Mouse (Mus musculus) forebrain, embryonic 11.5 days (tissue): ENCODE measurements around the gene Taok3. TPM values are rescaled to one million over a fixed set of nuclear protein-coding genes. Genes with fewer than 3 reads are reported as not detected.

Experiments used
- ATAC-seq: fragments of 200-750 bp; cut with Nextera tagmentation; replicated peaks from 2 replicates; pipeline ENCODE4 v1.8.0; 2017; ENCODE audit warnings: moderate TSS enrichment; ENCODE audit not compliant: low FRiP score
- DNase-seq: peaks from one replicate; pipeline ENCODE4 v3.0.0-alpha.2; 2017; ENCODE audit warnings: low spot score
- H3K27ac ChIP-seq: fragments of 300-500 bp; sonication (generic); 2 replicates; pipeline ENCODE4 v1.5.1; 2014; ENCODE audit warnings: low read depth, low read length
- H3K27me3 ChIP-seq: fragments of 300-500 bp; sonication (generic); 2 replicates; pipeline ENCODE4 v1.6.1; 2014; ENCODE audit warnings: mild to moderate bottlenecking, low read length, mixed read lengths; ENCODE audit not compliant: control insufficient read depth, insufficient read depth
- H3K36me3 ChIP-seq: fragments of 300-500 bp; sonication (generic); 2 replicates; pipeline ENCODE4 v1.6.1; 2014; ENCODE audit warnings: mild to moderate bottlenecking, low read length, moderate library complexity, mixed read lengths; ENCODE audit not compliant: control insufficient read depth, insufficient read depth
- H3K4me1 ChIP-seq: fragments of 300-500 bp; sonication (generic); replicated peaks from 2 replicates; pipeline ENCODE4 v1.6.1; 2014; ENCODE audit warnings: low read length, mixed read lengths; ENCODE audit not compliant: control insufficient read depth, insufficient read depth
- H3K4me2 ChIP-seq: fragments of 300-500 bp; sonication (generic); 2 replicates; pipeline ENCODE4 v1.6.1; 2014; ENCODE audit warnings: low read depth, mild to moderate bottlenecking, low read length, moderate library complexity, mixed read lengths; ENCODE audit not compliant: severe bottlenecking
- H3K4me3 ChIP-seq: fragments of 300-500 bp; sonication (generic); 2 replicates; pipeline ENCODE4 v1.5.1; 2014; ENCODE audit warnings: low read depth, low read length
- H3K9ac ChIP-seq: fragments of 300-500 bp; sonication (generic); 2 replicates; pipeline ENCODE4 v1.6.1; 2014; ENCODE audit warnings: low read length
- H3K9me3 ChIP-seq: fragments of 300-500 bp; sonication (generic); 2 replicates; pipeline ENCODE4 v1.6.1; 2016; ENCODE audit warnings: low read length, mixed read lengths; ENCODE audit not compliant: control insufficient read depth
- WGBS: fragments of 180-500 bp; shearing (Covaris S2); extraction: QIAGEN DNeasy Blood & Tissue Kit; methylation state at CpG from one replicate; pipeline ENCODE4 v1.1.7; 2014; 5-methylcytosine and 5-hydroxymethylcytosine counted together
- polyA plus RNA-seq: library from polyadenylated mRNA; unstranded; fragments of >200 nt; fragmentation: Nextera tagmentation; extraction: Ambion mirVana; gene quantifications from 2 replicates; pipeline ENCODE4 v1.2.1, GENCODE M21; 2014

Taok3 gene
- polyA plus RNA-seq, 1 experiment from 2014 or later = 16.9 TPM

- no peaks in the 10 kb centered on the region for H3K27me3 ChIP-seq
- H3K9me3 ChIP-seq = no peaks in the 10 kb centered on the region
- ATAC-seq (no peak), DNase-seq (no peak)
- 74% methylated on average over 8 of the region's 8 CpGs for WGBS
- no peak overlapping the region for H3K4me3 ChIP-seq
- H3K27ac ChIP-seq = no peak overlapping the region
- no peaks in the 10 kb centered on the region for H3K4me1 ChIP-seq
- H3K36me3 ChIP-seq = no peaks in the 10 kb centered on the region
- no peak overlapping the region for H3K4me2 ChIP-seq
- H3K9ac ChIP-seq = no peak overlapping the region
These were observed 19.9 kb downstream of the Taok3 start for GRCm38 (mm10) chr5:117139822-117140221.

- Histone ChIP-seq H3K27me3 (no peaks in the 10 kb centered on the region), H3K4me3 (no peak overlapping the region), H3K4me1 (no peaks in the 10 kb centered on the region), H3K36me3 (no peaks in the 10 kb centered on the region), H3K27ac (no peak overlapping the region), H3K4me2 (no peak overlapping the region), H3K9ac (no peak overlapping the region), H3K9me3 (no peaks in the 10 kb centered on the region)
- ATAC-seq (no peak), DNase-seq (no peak)
- WGBS = 81% methylated on average over 7 of the region's 7 CpGs
These were observed 20.4 kb downstream of the Taok3 start for GRCm38 (mm10) chr5:117140374-117140773.

- Histone ChIP-seq H3K27ac (no peak overlapping the region), H3K9me3 (no peaks in the 10 kb centered on the region), H3K4me1 (no peaks in the 10 kb centered on the region), H3K27me3 (no peaks in the 10 kb centered on the region), H3K4me3 (no peak overlapping the region), H3K4me2 (no peak overlapping the region), H3K9ac (no peak overlapping the region), H3K36me3 (no peaks in the 10 kb centered on the region)
- DNase-seq = no peak
- ATAC-seq = no peak
- WGBS = 65% methylated on average over 9 of the region's 9 CpGs
These were observed 23.8 kb downstream of the Taok3 start for GRCm38 (mm10) chr5:117143721-117144135.

- no peaks in the 10 kb centered on the region for H3K4me1 ChIP-seq
- no peak overlapping the region for H3K9ac ChIP-seq
- no peaks in the 10 kb centered on the region for H3K36me3 ChIP-seq
- DNase-seq (no peak), ATAC-seq (no peak)
- no peak overlapping the region for H3K27ac ChIP-seq
- H3K4me2 ChIP-seq = no peak overlapping the region
- H3K4me3 ChIP-seq = no peak overlapping the region
- H3K27me3 ChIP-seq = no peaks in the 10 kb centered on the region
- H3K9me3 ChIP-seq = no peaks in the 10 kb centered on the region
These were observed 26.2 kb downstream of the Taok3 start for GRCm38 (mm10) chr5:117146165-117146564.

- no peaks in the 10 kb centered on the region for H3K36me3 ChIP-seq
- no peak for ATAC-seq
- no peak overlapping the region for H3K27ac ChIP-seq
- no peak overlapping the region for H3K9ac ChIP-seq
- no peak overlapping the region for H3K4me2 ChIP-seq
- H3K9me3 ChIP-seq = no peaks in the 10 kb centered on the region
- WGBS = 92% methylated on average over 16 of the region's 16 CpGs
- H3K4me3 ChIP-seq = no peak overlapping the region
- H3K4me1 ChIP-seq = no peaks in the 10 kb centered on the region
- no peak for DNase-seq
- no peaks in the 10 kb centered on the region for H3K27me3 ChIP-seq
These were observed 27.5 kb downstream of the Taok3 start for GRCm38 (mm10) chr5:117147187-117148095.

- WGBS = 86% methylated on average over 16 of the region's 16 CpGs
- Histone ChIP-seq H3K9ac (no peak overlapping the region), H3K36me3 (no peaks in the 10 kb centered on the region), H3K9me3 (no peaks in the 10 kb centered on the region), H3K4me1 (no peaks in the 10 kb centered on the region), H3K4me3 (no peak overlapping the region), H3K27ac (no peak overlapping the region), H3K4me2 (no peak overlapping the region), H3K27me3 (no peaks in the 10 kb centered on the region)
- no peak for ATAC-seq
- no peak for DNase-seq
These were observed 29.4 kb downstream of the Taok3 start for GRCm38 (mm10) chr5:117149054-117149942.

GRCm38 (mm10) chr5:117150068-117150467 lies 30.1 kb downstream of the Taok3 start:
- DNase-seq = no peak
- Histone ChIP-seq H3K4me2 (no peak overlapping the region), H3K9me3 (no peaks in the 10 kb centered on the region), H3K36me3 (no peaks in the 10 kb centered on the region), H3K9ac (no peak overlapping the region), H3K27me3 (no peaks in the 10 kb centered on the region), H3K4me3 (no peak overlapping the region), H3K27ac (no peak overlapping the region), H3K4me1 (no peaks in the 10 kb centered on the region)
- WGBS = 88% methylated on average over 5 of the region's 5 CpGs
- ATAC-seq = no peak

- no peaks in the 10 kb centered on the region for H3K27me3 ChIP-seq
- no peaks in the 10 kb centered on the region for H3K4me1 ChIP-seq
- H3K4me3 ChIP-seq = no peak overlapping the region
- no peak overlapping the region for H3K9ac ChIP-seq
- no peaks in the 10 kb centered on the region for H3K36me3 ChIP-seq
- H3K27ac ChIP-seq = no peak overlapping the region
- no peaks in the 10 kb centered on the region for H3K9me3 ChIP-seq
- DNase-seq (no peak), ATAC-seq (no peak)
- H3K4me2 ChIP-seq = no peak overlapping the region
These were observed 33.0 kb downstream of the Taok3 start for GRCm38 (mm10) chr5:117152944-117153343.
